Mouse (Mus musculus): ENCODE measurements around the gene Ccdc61.

- TF ChIP-seq POLR2A (IDR thresholded peaks at IDR 0.05; ENCODE audit: borderline replicate concordance, control insufficient read depth, low read depth, low read length) (no peak), CTCF (IDR thresholded peaks at IDR 0.05; ENCODE audit: control insufficient read depth, insufficient read depth, low read length) (no peak)
Observed at GRCm38 (mm10) chr7:18925162-18925938, 15.1 kb upstream of the Ccdc61 start, which contains the start of gene Nova2.

Measured in bone marrow, adult 2 months (tissue).